Mouse (Mus musculus) limb, embryonic 15.5 days (tissue): ENCODE measurements around the gene Inpp5f. TPM values are rescaled to one million over a fixed set of nuclear protein-coding genes. Genes with fewer than 3 reads are reported as not detected.

Experiments
- polyA plus RNA-seq: library from polyadenylated mRNA; unstranded; fragments of >200 nt; fragmentation: Nextera tagmentation; extraction: Ambion mirVana; gene quantifications from 2 replicates; pipeline ENCODE4 v1.2.1, GENCODE M21; 2015

Gene Inpp5f
- polyA plus RNA-seq, 1 experiment from 2014 or later = 16.9 TPM

Other genes with a start within 250 kb of the Inpp5f start
- 13.8 and 14.2 TPM in 2 replicates for gene Rgs10, start 192.6 kb upstream of the Inpp5f start, polyA plus RNA-seq
- 23.5 and 27.4 TPM in 2 replicates for gene Tial1, start 149.6 kb upstream of the Inpp5f start, polyA plus RNA-seq
- gene Bag3, start 87.7 kb upstream of the Inpp5f start, polyA plus RNA-seq = 21.8 and 23.0 TPM in 2 replicates
- gene Mcmbp, start 129.2 kb downstream of the Inpp5f start, polyA plus RNA-seq = 47.2 and 55.4 TPM in 2 replicates
- 37.0 and 38.0 TPM in 2 replicates for gene Sec23ip, start 133.6 kb downstream of the Inpp5f start, polyA plus RNA-seq